Mouse (Mus musculus): Measurements from ENCODE around the gene Wbp1.
A peak's percentile ranks its signal among the peaks of the same experiment; 100 is the strongest.

The Wbp1 gene

DNA sequence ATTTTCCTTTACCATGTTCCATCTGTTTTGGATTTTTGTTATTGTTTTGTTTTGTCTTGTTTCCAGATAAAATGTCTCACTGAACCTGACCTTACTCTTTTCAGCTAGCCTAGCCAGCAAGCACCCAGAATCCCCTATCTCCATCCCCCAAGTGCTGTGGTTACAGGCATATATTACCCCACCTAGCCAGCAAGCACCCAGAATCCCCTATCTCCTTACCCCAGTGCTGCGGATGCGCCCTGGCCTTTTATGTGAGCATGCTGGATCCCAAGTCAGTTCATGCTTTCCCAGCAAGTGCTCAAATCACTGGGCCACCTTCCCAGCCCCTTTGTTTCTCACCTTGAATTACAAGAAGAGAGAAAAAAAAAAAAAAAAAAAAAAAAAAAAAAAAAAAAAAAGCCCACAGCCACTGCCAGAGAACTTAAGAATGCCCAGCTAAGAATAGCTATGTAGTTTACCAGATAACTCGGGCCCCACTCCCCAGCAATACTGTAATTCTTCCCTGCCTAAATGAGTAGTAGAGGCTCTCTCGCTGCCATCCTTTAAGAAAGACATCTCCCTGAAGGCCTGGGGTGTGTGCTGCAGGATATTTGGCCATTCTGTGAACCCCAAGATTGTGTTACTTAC lies 9.7 kb downstream of the Wbp1 start:
- TF ChIP-seq GATA4 (IDR thresholded peaks at IDR 0.05; ENCODE audit: insufficient replicate concordance, low read length) = no peak

GRCm38 (mm10) chr6:83108762-83109668 lies 12.3 kb downstream of the Wbp1 start, which contains the start of gene Mrpl53:
Gene Mrpl53, plus strand, starts transcription at chr6:83109040.
- peak; percentile 4; the same call in 1 of the 2 replicates for TF ChIP-seq GATA4 (IDR thresholded peaks at IDR 0.05; ENCODE audit: insufficient replicate concordance, low read length)

- no peak for TF ChIP-seq GATA4 (IDR thresholded peaks at IDR 0.05; ENCODE audit: insufficient replicate concordance, low read length)
These were observed 13.6 kb downstream of the Wbp1 start for GRCm38 (mm10) chr6:83107566-83108400.

- TF ChIP-seq GATA4 (IDR thresholded peaks at IDR 0.05; ENCODE audit: insufficient replicate concordance, low read length) = no peak
These were observed 17.2 kb downstream of the Wbp1 start for GRCm38 (mm10) chr6:83104158-83104557.

DNA sequence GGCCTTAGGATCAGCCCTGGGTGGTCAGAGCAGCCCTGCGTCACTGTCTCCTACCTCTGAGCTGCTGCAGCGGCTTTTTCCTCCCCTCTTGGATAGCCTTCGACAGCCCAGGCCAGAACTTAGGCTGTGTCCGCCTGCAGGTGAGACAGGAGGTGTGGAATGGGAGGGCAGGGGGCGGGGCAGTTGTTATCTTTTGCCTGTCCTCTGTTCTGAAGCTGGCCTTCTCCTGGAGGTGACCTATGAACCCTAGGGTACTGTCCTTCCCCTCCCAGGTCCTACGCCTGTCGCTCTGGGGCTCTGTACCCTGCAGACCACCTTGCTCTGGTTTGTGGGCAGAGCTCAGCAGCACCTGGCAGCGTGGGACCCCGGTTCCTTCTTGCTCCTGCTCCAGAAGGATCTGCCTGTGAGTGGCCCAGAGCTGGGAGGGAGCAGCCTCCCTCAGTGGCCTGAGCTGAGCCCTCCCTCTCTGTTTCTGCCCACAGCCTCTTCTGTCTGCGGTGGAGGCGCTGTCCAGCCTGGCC lies 18.2 kb downstream of the Wbp1 start:
- TF ChIP-seq GATA4 (IDR thresholded peaks at IDR 0.05; ENCODE audit: insufficient replicate concordance, low read length) = peak; percentile 72; the same call in 1 of the 2 replicates

DNA sequence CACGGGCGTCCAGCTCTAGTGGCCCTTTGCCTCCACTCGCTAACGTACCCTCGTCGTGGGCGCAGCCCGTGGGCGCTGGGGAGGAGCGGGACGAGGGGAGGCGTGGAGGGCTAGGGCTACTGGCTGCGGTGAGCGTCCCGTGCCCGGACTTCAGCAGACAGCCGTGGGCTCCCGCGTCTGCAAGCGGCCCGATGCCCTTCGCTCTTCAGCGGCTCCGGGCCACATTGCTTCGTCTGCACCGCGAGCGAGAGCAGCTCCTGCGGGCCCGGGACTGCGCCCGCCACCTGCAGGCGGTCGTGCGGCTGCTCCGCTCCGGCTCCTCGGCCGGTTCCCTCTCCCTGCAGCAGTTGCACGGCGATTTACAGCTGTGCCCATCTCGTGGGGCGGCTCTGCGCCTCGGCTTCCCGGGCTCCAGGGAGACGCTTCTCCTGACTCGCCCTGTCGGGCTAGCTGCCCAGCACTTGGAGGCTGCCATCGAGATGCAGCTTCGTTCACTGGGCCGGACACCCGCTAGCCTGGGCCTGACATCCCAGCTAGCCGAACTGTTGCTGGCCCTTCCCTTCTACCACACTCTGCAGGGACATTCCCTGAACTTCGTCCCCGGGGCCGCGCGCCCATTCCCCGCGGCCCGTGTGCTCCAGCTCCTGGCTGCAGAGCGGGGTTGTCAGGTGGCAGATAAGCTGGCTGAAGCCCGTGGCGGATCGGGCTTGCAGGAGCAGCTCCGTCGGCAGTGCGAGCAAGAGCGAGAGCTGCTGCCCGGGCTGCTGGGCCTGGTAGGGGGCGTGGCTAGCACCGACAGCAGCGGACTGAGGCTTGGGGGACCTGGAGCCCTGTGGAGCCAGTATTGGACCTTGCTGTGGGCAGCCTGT lies 19.4 kb downstream of the Wbp1 start:
- no peak; the same call in 1 of the 2 replicates for TF ChIP-seq GATA4 (IDR thresholded peaks at IDR 0.05; ENCODE audit: insufficient replicate concordance, low read length)

GRCm38 (mm10) chr6:83101316-83101687 lies 20.1 kb downstream of the Wbp1 start, which contains the start of the genes Ccdc142 and Gm42688:
Gene Ccdc142, plus strand, starts transcription at chr6:83101601.
Gene Gm42688, plus strand, starts transcription at chr6:83101617.
- no peak; the same call in 1 of the 2 replicates for TF ChIP-seq GATA4 (IDR thresholded peaks at IDR 0.05; ENCODE audit: insufficient replicate concordance, low read length)

DNA sequence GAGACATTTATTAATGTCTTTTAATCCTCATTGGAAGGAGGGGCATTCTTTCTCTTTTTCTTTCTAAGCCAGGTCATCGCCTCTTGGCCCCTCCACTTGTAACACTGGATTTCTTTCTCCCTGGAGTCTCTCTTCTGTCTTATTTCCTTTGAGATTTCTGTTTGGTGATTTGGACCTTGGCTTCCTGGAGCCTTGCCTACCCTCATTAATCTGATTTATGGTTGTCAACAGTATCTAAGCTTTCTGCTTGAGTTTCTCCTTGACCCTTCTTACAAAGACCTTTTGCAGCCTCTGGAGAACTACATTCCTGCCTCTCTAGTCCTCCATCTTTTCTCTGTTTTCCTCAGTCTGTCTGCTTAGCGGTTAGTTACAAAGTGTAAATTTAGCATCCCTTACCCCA lies 22.9 kb downstream of the Wbp1 start:
- TF ChIP-seq GATA4 (IDR thresholded peaks at IDR 0.05; ENCODE audit: insufficient replicate concordance, low read length) = no peak

- no peak for TF ChIP-seq GATA4 (IDR thresholded peaks at IDR 0.05; ENCODE audit: insufficient replicate concordance, low read length)
These were observed 25.4 kb downstream of the Wbp1 start for GRCm38 (mm10) chr6:83095968-83096367.

DNA sequence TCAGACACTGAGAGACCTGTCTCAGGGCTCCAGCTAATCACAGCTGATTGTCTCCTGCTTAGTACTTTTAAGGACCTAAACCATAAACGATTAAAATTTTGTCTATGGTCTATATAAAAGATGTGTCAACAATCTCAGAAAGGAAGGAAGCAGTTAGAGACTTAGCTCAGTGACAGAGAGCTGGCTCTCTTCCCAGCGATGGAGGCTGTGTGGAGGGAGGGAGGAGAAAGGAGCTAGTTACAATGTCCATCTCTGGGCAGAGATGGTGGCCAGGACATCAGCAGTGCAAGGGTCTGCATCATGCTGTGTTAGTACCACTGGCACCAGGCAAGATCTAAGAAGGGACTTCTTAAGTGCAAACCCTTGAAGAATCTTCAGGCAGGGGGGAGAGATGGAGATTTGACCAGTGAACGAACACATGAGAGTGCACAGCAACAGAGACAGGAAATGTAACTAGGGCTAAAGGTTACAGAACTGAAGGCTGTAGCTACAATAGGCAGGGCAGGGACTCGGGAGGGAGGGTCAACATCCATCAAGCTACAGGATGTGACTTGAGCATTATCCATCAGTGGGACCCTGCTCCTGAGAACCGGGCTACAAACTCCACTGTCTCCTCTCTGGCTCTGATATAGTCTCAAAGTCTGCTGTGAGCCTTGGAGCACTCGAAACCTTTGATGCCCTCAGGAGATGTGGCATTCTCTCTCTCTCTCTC lies 28.8 kb downstream of the Wbp1 start:
- TF ChIP-seq GATA4 (IDR thresholded peaks at IDR 0.05; ENCODE audit: insufficient replicate concordance, low read length) = no peak

DNA sequence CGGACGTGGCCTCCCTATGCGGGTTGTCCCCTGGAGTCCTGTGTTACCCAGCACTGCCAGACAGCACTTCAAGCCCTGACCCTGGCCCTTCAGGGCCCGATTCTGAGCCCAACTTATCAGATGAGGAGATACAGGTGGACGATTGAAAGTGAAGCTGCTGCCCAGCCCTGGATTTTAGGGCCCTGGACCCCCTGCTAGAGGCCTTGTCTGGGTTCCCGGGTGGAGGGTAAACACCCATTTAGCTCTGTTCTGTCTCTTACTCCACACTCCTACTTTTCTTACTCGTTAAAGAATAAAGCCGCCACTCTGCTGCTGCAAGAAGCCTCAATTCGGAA lies 33.5 kb downstream of the Wbp1 start:
- no peak for TF ChIP-seq GATA4 (IDR thresholded peaks at IDR 0.05; ENCODE audit: insufficient replicate concordance, low read length)

DNA sequence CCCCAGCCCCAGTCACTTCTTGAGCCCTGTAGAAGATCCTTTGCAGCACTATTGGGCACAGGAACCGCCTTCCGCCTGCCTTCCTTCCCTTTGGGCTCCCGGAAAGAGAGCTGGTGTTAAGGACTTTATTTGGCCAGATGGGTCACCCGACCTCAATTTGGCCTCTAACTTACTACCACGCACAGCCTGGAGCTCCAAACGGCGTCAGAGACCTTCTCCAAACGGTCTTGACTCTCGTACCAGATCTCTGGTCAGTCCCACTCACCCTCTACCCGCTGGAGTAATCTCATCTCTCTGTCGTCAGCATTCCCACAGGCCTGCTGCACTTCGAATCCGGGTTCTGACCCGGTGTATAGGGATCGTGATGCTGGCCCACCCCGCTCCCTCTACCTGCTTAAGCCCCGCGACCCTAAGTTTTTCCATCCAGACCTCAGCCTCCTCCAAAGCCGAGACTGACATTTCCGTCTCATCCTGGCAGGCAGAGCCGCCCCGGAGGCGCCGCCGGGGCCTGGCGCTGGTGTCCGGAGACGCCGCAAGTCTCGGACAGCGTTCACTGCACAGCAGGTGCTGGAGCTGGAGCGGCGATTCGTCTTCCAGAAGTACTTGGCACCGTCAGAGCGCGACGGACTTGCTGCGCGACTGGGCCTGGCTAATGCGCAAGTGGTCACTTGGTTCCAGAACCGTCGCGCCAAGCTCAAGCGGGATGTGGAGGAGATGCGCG lies 34.0 kb downstream of the Wbp1 start:
- no peak for TF ChIP-seq GATA4 (IDR thresholded peaks at IDR 0.05; ENCODE audit: insufficient replicate concordance, low read length)

Measured in liver, adult (tissue).